Mouse (Mus musculus) bone marrow macrophage, adult 2 months (primary cell): Measurements from ENCODE around the gene Vat1l.

ENCODE experiments used
- CTCF ChIP-seq: IDR thresholded peaks from 2 replicates; pipeline ENCODE4 v1.5.1; 2012; ENCODE audit warnings: low read depth, mild to moderate bottlenecking, low read length, moderate library complexity
- POLR2A ChIP-seq: IDR thresholded peaks from 2 replicates; pipeline ENCODE4 v1.6.1; 2012; ENCODE audit warnings: mild to moderate bottlenecking, low read depth, low read length, borderline replicate concordance

DNA sequence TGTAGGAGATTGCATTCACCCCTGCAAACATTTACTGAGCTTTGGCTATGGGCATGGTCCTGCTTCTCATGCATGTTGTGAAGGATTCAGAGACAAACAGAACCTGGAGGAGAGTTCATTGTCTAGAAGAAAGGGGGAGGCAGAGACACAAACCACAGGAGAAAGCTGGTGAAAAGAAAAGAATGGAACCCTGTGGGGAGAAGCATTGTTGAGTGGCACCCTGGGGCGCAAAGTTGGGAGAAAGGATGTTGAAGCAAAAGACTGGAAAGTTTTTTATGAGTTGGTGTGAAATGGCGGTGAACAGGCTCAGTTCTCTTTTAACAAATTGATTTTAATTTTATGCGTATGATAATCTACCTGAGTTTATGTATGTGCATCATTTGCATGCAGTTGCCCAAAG, 178.8 kb downstream of the Vat1l start:
- TF ChIP-seq CTCF, result no peak
- TF ChIP-seq POLR2A, result no peak
